Mouse (Mus musculus) T-cell, adult 2 months (primary cell): Measurements from ENCODE around the gene Coq5.

ENCODE experiments used
- DNase-seq: peaks from one replicate; pipeline ENCODE4 v3.0.0; 2022; ENCODE audit warnings: low spot score

The Coq5 gene

DNA sequence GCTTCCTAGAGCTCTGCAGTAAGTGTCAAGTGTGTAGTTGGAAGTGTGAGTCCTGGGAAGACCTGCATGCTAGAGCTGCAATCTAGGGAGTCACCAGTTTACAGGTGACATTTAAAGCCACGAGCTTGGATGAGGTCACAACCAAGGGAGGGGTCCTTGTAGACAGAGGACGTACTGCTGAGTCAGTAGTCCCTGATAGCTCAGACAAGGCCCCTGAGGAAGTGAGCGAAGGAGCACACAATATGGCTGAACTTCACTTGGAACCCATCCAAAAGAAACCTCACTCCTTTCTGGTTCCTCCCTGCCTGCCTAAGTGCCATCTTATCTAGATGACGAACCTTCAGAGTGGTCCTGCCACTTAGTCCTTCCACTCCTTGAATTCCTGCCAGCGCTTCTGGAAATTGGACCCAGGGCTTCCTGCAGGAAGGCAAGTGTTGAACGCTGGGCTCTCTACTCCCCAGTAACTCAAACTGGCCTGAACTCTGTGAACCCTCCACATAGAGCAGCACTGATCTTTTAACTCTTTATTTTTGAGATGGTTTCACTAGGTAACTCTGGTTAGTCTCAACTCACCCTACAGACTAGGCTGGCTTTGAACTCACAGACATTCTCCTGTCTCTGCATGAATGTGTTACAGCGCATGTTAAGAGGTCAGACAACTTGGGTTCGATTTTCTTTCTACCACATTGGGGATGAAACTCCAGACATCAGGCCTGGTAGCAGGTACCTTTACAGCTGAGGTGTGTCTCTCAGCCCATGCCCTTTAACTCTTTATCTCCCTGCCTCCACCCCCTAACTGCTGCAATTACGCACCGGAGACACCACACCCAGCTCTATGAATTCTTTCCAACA lies 33.6 kb downstream of the Coq5 start:
- no peak for DNase-seq

DNA sequence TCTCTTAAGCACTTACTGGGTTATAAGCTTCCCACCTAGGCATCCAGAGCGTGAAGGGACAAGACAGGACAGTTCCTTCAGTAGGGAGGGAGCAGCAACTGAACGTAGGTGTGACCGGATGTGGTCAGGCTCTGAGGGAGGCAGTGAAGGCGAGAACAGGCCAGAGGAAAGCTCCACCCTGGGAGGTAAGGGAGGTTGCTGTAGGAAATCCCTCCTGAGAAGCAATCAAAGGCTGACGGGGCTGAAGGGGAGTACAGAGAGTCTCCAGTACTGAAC lies 34.1 kb downstream of the Coq5 start:
- DNase-seq: peak; percentile 3

DNA sequence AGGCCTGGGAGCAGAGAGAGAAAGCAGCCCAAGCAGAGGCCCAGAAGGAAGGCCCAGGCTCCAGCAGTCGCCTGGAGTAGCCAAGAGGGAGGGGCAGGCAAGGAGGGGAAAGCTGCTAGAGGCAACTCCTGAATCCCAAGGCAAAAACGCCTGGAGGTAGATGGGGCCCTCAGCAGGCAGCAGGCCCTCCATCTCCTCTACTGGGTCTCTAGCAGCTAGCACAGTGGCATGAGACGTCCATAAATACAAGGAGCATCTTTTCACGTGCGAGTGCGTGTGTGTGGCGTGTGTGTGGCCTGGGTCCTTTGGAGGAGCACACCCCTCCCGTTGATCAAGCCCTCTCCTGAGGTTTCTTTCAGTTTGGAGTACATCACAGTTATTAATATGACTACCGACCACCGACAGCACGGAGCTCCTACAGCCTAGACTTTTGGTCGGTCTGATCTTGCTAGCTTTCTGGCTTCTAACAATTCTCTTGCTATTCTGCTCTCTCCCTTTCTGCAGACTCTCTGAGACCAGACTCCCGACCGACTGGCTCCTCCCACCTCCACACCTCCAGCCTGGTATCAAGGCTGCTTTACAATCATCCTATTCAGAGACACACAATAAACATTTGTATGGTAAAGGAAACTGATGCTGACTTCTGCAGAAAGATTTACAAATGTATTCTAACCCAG lies 37.6 kb downstream of the Coq5 start:
- no peak for DNase-seq

DNA sequence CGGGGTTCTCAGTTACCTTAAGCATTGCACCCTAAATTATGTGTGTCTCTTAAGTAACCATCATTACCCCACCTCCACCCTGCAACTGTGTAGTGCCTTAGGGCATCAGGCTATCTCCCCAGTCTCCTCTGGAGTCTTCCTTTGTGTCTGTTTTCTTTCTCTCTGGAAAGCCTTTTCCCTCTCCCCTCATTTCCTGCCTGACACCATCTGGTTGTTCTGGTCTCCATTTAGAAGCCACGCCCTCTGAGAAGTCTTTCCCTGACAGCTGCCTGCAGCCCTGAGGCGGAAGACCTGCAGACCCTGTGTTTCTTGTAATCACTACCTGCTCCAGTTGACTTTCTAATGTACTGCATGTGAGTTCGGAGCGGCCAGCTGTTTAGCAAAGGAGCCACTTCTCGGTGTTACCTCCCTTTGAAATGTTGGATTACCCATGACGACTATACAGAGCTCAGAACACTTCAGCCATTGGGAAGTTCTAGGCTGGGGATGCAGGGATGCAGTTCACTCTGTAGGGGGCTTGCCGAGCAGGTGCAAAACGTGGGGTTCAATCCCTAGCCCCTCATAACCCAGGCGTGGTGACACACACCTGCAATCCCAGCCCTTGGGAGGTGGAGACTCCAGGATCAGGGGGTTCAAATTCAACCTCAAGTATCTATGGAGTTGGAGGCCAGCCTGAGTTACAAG lies 38.3 kb downstream of the Coq5 start:
- DNase-seq: no peak

DNA sequence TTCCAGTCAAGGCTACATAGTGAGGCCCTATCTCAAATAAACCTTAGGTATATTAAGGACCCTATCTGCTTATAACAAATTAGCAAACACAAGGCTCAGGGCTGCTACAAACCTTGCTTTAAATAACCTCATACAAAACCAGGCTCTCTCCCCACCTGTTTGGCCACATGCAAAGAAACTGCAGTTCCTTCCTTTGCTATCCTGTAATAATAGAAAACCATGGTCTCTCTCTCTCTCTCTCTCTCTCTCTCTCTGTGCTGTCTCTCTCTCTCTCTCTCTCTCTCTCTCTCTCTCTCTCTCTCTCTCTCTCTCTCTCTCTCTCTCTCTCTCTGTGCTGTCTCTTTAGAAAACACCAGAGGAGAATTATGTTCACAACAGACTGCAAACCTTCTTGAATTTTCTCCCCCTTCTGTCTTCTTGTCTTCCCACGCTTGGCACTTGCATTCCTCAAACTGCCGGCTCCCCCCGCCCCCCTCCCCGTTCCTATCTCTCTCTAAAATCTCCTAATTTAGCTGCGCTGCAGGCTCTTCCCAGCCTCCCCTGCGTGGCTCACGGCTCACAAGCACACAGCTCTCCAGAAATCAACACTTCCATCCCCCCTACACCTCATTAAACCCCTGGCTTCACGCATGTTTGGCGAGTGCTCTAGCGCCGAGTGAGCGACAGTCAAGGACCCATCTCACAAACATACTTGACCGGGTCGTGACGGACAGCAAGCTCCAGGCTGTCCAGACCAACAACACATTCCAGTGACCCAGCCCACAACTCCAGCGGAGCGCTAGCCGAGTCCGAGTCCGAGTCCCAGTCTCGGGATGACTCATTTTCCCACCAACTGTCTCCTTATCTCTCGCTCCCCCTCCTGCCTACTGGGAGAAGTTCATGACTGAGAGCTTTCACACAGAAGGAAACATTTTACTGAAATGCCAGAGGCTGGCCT lies 39.8 kb downstream of the Coq5 start:
- peak; percentile 25 for DNase-seq

DNA sequence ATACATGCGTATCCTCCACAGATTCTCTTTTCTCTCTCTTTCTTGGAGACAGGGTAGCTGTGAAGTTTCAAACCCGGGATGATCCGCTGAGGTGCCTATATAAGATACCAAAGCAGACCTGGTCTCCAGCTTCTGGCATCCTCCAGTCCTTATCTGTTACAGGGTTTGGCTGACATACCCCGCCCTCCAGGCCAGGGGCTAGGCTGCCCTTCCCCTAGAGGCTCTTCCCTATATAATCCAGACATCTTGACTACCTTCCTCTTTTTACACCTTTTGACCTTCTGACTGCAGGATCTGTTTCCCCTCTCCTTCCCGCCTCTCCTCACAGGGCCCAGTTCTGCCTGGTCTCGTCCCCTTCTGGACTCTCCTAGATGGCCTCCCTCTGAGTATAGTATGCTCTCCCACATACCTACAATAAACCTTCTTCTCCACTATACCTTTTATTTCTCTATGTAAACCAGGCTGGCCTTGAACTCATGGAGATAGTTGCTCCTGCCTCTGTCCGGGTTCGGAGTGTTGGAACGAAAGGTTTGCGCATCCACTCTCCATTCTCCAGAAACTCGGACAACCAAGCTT lies 46.9 kb downstream of the Coq5 start:
- no peak for DNase-seq

DNA sequence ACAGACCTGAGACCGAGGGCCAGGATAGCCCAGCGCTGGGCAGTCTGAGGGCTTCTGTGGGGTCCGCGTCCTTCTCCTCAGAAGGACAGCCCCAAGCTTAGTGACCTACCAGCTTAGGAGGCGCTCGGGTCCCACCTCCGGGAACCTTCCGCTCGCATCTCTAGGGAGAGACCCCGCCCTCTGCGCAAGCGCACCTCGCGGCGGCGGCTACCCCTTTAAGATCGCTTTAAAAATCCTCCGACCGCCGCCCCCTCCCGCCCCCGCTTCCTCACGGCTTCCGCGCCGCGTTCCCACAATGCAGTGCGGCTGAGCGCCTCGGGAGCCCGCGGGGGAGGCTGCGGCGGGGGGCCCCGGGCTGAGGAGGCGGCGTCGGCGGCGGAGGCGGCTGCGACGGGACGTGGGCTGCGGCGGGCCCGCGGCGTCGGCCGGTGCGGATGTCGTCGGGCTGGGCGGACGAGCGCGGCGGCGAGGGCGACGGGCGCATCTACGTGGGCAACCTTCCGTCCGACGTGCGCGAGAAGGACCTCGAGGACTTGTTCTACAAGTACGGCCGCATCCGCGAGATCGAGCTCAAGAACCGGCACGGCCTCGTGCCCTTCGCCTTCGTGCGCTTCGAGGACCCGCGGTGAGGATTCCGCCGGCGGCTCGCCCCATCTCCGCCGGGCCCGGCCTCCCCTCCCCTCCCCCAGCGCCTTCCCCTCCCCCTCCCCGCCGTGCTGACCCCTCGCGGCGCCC lies 47.6 kb downstream of the Coq5 start, which contains the start of gene Srsf9:
Srsf9 (plus strand) TSS at position 303 of the 735 bp plus-strand sequence.
- DNase-seq: peak; percentile 91

DNA sequence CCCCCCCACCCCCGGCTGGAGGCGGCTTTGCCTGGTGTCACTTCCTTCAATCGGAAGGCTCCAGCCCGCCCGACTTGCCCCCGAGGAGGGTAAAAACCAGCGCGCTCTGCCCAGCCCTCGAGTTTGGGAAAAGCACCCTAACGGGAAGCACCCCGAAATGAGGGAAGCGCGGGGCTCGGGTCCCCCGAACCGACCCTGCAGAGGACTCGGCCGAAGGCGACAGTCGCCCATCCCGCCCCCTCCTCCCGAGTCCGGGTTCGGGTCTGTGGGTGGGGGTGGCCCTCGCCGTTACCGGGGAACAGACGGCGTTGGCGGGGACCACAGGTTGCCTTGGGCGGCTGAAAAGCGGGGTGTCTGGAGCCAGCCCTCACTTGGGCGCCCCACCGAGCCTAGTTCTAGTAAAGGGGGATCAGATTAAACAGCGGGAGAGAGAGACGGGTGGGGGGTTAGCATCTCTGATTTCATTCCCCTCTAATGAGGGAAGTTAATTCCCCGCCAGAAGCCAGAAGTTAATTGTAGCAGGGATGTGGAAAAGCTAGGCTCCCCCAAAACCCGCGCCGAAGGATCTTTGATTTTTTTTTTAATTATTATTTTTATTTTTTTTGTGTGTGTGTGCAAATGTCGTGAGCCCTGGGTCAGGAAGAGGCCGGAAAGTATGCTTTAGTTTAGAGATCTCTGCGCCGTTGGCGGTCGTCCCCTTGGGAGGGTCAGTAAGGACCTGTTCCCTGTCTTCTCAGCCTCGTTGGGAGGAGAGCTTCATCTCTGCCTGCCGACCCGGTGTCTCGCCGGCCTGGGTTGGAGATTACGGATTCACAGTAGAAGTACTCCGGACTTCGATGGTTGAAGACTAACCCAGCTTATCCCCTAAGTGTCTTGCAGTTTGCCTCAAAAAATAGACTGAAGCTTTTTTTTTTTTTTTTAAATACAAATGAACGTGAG lies 48.4 kb downstream of the Coq5 start:
- peak; percentile 19 for DNase-seq

DNA sequence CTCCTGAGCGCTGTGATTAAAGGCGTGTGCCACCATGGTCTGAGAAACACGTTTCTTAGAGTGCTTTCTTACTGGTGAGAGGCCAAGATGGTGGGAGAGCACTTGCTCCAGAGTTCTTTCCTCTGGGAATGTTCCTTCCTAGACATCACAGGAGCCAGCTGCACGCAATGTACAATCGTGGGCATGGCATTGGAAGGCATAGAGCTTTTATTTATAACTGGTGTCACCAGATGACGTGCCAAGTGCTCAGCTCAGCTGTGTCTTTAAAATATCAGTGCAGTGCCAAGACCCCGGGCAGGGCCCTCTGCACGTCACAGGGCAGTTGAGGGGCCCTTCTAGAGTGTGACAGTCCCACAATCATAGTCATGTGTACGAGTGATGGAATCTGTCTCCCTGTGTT lies 51.5 kb downstream of the Coq5 start:
- DNase-seq: no peak

DNA sequence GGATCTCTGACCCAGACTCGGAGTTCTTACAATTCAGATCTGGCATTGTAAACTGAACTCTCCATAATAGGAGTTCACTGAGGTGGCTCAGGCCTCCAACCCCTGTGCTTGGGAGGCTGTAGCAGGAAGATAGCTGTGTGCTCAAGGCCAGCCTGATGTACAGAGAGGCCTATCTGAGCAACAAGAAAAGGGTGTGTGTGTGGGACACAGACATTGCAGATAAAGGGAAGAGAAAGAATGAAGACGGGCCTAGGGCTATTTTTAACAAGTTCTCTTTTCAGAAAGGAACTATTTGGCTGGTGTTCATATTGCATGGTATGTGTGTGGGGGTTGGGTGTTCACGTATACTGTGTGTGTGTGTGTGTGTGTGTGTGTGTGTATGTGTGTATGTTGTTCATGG lies 54.2 kb downstream of the Coq5 start:
- DNase-seq: no peak

DNA sequence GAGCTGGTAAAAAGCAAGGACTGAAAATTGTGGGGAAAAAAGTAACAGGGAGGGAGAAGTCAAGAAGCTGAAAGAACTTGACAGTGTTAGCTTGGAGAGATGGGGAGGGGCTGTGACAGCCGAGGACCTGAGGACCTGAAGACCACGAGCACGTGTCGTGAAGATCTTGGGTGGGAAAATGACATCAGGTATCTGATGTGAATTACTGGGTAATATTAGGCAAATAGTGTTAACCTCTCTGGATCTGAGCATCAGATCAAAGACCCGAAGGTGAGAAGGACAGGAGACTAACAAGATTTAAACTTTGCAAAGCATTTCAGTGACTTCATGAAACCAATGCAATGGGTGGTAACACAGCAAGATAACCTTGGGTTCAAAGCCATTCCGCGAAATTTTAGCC lies 60.5 kb downstream of the Coq5 start:
- no peak for DNase-seq

DNA sequence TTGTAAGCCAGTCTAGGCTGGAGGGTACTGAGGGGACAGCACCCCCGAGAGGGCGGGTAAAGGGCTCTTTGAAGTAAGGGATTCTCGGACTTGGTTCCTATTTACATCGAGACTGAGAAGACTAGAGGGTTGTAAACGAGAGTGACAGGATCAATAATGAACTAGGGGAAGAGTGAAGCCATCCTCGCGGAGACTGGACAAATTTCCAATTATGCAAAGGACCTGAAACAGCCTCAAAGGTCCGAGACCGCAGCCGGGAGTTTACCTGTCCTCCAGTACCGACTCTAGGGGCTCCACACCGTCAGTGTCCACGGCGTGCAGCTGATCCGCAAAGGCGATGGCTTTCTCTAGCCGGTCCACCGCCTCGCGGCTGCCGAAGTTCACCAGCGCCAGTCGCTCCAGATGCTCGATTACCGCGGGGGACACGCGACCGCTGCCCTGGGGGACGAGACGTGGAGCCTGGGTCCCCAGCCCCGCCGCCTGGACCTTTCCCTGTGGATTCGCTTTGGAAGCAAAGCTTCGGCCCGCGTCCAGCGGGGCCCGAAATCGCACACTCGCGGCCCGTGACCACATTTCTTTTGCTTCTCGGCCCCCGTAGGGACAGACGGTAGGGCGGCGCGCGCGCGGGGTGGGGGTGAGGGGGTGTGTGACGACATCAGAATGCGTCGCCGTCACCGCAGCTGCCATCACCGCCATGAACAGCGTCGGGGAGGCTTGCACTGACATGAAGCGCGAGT lies 61.3 kb downstream of the Coq5 start, which contains the start of the genes Gatc and Triap1:
Gatc (minus strand) TSS at position 602 of the 737 bp plus-strand sequence.
Triap1 (plus strand) TSS at position 649 of the 737 bp plus-strand sequence.
- peak; percentile 83 for DNase-seq

DNA sequence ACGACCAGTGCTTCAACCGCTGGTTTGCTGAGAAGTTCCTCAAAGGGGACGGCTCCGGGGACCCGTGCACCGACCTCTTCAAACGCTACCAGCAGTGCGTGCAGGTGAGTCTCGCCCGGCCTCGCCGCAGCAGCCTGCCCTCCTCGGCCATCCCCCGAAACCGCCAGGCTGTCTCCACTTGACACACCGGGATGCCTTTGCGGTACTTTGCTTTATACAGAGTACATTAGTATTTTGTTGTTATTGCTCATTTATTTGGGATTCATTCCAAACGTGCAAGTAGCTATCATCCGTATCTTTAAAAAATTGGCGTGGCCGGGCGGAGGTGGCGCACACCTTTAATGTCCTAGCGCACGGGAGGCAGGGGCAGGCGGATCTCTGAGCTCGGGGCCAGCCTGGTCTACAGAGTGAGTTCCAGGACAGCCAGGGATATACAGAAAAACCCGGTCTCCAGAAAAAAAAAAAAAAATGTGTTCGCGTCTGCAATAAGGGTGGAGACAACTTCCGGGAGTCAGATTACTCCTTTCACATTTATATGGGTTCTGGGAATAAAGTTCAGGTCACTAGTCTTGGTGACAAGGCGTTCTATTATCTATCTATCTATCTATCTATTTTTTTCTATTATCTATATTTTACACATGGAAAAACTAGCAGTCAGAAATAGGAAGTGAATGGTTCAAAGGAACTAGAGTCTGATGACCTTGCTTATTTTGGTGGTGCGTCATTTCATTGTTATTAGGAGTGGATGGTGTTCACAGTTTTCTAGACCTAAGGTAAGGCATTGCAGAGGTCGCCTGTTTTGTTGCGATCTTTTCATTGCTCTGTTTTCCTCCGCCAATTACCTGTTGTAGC lies 62.1 kb downstream of the Coq5 start:
- DNase-seq: no peak
